Mouse (Mus musculus): Measurements from ENCODE around the gene Kcnc3.

Gene Kcnc3

GRCm38 (mm10) chr7:44626966-44627365 is 36.5 kb downstream of the Kcnc3 start:
- no peak for DNase-seq (ENCODE audit: low spot score)

DNA sequence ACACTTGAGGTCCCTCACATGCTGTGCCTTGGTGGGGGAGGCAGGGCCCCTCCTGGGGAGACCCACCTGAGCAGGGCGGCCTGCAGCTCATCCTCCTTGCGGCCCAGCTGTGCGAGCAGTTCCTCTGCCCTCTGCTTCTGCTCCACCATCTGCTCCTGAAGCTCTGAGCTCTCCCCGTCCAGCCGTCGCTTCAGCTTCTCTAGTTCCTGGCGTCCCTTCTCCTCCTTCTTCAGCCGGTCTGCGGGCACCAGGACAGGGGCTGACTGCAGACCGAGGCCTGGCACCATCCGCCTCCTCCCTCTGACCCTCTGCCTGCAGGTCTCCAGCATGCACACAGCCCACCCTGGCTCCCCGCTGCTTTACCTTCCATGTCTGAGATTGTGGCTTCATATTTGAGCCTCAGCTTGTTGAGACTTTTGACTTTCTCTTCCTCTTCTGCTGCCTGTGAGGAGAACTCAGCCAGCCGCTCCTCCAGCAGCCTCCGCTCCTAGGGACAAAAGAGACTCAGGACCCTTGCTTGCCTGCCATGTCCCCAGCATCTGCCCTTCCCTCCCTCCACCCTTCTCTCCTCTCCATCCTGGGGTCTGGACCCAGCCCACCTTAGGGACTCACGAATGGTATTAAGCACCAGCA is 38.1 kb downstream of the Kcnc3 start:
- DNase-seq (ENCODE audit: low spot score) = no peak

DNA sequence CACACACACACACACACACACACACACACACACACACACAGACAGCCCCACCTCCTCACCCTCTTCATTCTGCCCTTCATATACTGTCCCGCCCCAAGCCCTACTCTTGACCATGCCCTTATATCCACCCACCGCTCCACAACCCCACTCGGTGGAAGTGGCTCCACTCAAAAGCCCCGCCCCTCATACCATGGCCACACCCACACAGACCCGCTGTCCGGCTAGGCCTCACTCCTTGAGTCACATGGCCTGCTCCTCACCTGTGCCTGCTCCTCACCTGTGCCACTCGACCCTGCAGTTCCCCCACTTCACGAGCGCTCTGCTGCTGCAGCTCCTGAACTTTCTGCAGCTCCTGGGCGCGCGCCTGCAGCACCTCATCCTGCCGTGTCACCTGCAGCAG is 40.0 kb downstream of the Kcnc3 start:
- no peak for DNase-seq (ENCODE audit: low spot score)

GRCm38 (mm10) chr7:44632676-44633075 is 42.2 kb downstream of the Kcnc3 start:
- DNase-seq (ENCODE audit: low spot score) = no peak

DNA sequence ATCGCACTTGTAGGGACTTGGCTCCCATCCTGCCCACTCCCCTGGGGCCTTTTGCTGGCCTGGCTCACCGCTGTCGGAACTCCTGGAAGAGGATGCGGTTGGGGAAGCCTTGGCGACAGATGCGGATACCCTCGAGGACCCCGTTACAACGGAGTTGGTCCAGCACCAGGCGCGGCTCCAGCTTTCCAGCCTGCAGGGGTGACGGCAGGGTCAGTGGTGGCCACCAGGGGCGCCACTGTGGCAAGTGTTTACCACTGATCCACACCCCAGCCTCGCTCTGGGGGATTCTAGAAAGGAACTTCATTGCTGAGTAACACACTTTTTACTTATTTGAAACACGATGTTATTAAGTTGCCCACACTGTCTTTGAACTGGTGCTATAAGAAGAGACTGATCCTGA is 42.9 kb downstream of the Kcnc3 start:
- no peak for DNase-seq (ENCODE audit: low spot score)

DNA sequence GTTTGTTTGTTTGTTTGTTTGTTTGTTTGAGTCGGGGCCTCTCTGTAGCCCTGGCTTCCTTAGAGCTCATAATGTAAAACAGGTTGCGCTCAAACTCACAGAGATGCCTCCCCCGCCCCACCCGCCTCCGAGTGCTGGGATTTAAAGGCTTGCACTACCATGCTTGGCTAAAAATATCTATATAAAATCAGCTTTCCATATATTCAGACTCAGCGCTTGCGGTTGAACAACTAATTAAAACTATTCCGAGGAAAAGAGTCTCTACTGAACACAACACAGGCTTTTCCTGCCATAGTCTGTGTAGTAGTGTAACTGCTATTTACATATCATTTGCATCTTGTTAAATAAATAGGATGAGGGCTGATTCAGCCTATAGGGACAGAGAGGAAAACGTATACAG is 46.2 kb downstream of the Kcnc3 start:
- no peak for DNase-seq (ENCODE audit: low spot score)

DNA sequence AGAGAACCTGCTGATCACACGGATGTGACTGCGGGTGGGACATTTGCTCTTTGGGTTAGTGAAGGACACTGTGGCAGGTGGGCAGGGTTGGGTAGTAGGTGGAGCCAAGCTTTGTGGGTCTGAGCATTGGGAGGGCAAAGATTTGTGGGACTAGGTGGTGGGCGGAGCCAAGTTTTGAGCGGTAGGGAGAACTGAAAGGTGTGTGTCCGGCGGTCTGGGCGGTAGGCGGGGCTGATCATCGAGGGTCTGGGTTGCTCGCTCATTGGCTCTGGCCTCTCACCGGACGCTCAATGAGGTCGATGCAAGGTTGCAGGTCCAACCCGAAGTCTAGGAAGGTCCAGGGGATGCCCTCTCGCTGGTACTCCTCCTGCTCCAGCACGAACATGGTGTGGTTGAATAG is 48.2 kb downstream of the Kcnc3 start:
- DNase-seq (ENCODE audit: low spot score) = no peak

DNA sequence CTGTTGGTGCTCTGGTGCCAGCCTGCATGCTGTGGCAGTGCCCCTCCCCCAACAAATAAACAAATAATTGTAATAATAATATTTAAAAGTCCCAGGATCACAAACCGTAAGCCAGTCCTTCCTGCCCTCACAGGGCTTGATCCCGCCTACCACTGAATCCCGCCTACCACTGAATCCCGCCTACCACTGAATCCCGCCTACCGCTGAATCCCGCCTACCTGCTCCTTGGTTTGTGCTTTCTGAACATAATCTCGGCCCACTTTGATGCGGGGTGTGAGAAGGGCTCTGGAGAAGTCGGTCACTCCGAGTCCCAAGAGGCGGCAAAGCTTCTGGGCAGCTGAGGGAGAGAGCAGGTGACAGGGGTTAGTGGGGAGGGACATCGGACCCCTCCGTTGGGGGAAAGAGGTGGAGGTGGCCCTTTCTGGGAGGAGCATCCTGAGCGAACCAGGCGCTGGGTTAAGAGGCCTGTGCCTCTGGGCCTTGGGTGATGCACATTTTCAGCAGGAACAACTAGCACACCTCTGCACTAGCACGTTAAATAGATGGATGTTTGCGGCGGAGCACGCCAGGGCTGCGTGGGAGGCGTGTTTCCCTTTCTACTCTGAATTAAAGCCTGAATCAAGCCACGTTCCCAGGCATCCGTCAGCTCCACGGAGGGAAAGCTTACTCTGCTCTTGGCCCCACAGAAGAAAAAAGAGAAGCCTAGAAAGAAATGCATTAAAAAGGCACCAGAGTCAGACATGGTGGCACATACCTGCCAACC is 50.6 kb downstream of the Kcnc3 start:
- DNase-seq (ENCODE audit: low spot score) = peak; percentile 58

- DNase-seq (ENCODE audit: low spot score) = peak; percentile 35
These were observed 51.4 kb downstream of the Kcnc3 start for GRCm38 (mm10) chr7:44641887-44642286.

- no peak for DNase-seq (ENCODE audit: low spot score)
These were observed 54.8 kb downstream of the Kcnc3 start for GRCm38 (mm10) chr7:44645256-44645655.

DNA sequence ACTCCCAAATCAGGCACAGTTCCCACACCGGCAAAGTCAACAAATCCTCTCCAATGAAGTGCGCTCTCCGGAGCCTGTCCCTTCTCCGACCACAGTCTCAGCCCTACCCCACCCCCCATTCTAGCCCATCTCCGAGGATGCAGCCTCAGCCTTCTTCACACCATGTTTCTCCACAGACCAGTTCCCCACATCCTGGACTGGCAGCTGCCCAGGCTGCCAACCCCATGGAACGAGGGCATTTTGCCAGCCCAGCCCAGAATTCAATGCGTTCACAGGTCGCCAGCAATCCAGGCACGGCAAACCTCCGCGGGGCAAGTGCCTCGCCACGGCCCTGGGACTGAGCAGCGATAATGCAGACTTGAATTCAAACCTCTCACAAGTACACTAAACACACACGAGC is 55.5 kb downstream of the Kcnc3 start:
- peak; percentile 75 for DNase-seq (ENCODE audit: low spot score)

DNA sequence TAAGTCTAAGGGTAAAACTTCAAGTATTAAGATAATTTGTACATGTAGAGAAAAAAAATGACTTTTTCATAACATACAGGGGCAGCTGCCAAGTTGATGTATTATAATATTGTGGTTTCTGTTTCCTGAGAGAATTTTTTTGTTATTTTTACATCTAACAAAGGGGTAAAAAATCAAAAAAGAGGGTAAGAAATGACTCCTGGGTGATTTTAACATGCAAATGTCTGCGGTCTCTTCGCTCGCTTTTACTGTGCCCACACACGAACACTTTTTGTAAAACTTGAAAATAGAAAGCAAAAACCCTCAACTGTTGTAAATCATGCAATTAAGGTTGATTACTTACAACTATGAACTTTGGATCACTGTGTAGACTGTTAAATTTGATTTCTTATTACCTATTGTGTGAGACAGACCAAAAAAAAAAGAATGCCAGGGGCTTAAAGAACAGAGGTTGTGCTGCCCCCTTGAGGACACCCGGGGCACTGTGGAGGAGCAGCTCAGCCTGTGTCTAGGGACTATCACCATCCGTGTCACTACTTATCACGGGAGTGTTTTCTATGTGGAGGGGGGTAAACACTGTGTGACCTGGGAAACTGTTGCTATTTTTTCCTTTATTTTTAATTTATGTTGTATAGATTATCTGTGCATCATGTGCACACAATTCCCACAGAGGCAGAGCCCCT is 56.7 kb downstream of the Kcnc3 start:
- DNase-seq (ENCODE audit: low spot score) = peak; percentile 72

- DNase-seq (ENCODE audit: low spot score) = no peak
These were observed 57.3 kb downstream of the Kcnc3 start for GRCm38 (mm10) chr7:44647729-44648128.

- DNase-seq (ENCODE audit: low spot score) = no peak
These were observed 58.7 kb downstream of the Kcnc3 start for GRCm38 (mm10) chr7:44649094-44649610.

GRCm38 (mm10) chr7:44649990-44650389 is 59.5 kb downstream of the Kcnc3 start:
- DNase-seq (ENCODE audit: low spot score) = peak; percentile 73

DNA sequence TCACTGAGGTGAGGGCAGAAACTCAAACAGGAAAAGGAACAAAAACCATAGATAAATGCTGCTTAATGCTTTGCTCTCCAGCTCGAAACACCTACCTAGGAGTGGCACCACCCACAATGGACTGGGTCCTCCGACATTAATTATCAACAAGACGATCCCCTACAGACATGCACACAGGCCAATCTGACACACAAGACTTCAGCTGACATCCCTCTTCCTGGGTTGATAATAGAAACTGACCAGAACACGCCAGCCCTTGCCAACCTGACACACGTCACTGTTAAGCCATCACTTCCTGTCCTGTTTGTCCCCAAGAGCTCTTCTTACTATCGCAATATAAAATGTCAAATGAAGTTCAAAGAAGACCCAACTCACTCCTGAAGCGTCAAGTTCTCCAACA is 61.0 kb downstream of the Kcnc3 start:
- DNase-seq (ENCODE audit: low spot score) = no peak

GRCm38 (mm10) chr7:44653773-44654172 is 63.3 kb downstream of the Kcnc3 start:
- DNase-seq (ENCODE audit: low spot score) = no peak

Data from MN1 (cell line).